22 mouse cellular contexts compared by ENCODE assay signal in genomic region chr4:130857661-130858060, GRCm38 (mm10). TPM values are rescaled to one million over a fixed set of nuclear protein-coding genes. Genes with fewer than 3 reads are reported as not detected.
DNase-seq lines count a peak whose midpoint lies in the region; TF ChIP-seq lines count a peak whose summit lies in the region.
"Had no signal": no experiment of that assay in that cellular context is flagged by ENCODE, and none has a peak within 500 bp of the region (broad histone marks: within the 10 kb centered on the region; RNA-seq: fewer than 3 reads in every experiment).

No protein-coding gene starts in this region.

- no peak overlapping the region for H3K27ac ChIP-seq in gastrocnemius, adult 2 months
- no peak overlapping the region for H3K27ac ChIP-seq in left cerebral cortex, adult 2 months
- H3K27ac ChIP-seq: embryonic facial prominence, embryonic 12.5 days; hindbrain, embryonic 13.5 days; liver, embryonic 12.5 days; neural tube, embryonic 15.5 days had no signal

- intact Hi-C loops in gastrocnemius, adult 2 months (cut with DNase I), result no loop called here
- intact Hi-C loops in left cerebral cortex, adult 2 months (cut with DNase I), result no loop called here
- intact Hi-C loops in left cerebral cortex, postnatal 25 days (cut with DNase I), result no loop called here

- no peak overlapping the region for H3K4me3 ChIP-seq in gastrocnemius, adult 2 months
- H3K4me3 ChIP-seq in left cerebral cortex, adult 2 months, result no peak overlapping the region
- H3K4me3 ChIP-seq: embryonic facial prominence, embryonic 12.5 days; hindbrain, embryonic 13.5 days; liver, embryonic 12.5 days; neural tube, embryonic 15.5 days had no signal

- no peak for DNase-seq in gastrocnemius, adult 2 months
- DNase-seq in gastrocnemius, adult 8-10 months (ENCODE audit: low spot score in 2 of 2), result no peak
- no peak for DNase-seq in left cerebral cortex, adult 2 months (ENCODE audit: extremely low spot score in 1 of 2, low spot score in 2 of 2)
- DNase-seq in left cerebral cortex, postnatal 25 days (ENCODE audit: low spot score in 2 of 2), result no peak
- peak; percentile 70 for DNase-seq in A20 (ENCODE audit: low read depth, low spot score)
- peak; percentile 7 for DNase-seq in MEL-GATA-1-ER (ENCODE audit: extremely low read depth, low read depth)
- no peak for DNase-seq in right cerebral cortex, postnatal 14 days
- DNase-seq in adrenal gland, adult 18-20 months (ENCODE audit: low spot score in 2 of 2), result no peak
- DNase-seq: adrenal gland, postnatal 10 days; cerebellum, adult 11-12 months; gastrocnemius, postnatal 10 days; heart, adult 18-20 months; heart, postnatal 10 days; kidney, adult 18-20 months; kidney, postnatal 14 days; lung, postnatal 14 days; retina, postnatal 1 day; thymus, adult 18-20 months had no signal

- TF ChIP-seq CTCF in gastrocnemius, adult 2 months (IDR thresholded peaks at IDR 0.05), result peak; percentile 53
- TF ChIP-seq CTCF in left cerebral cortex, adult 2 months (IDR thresholded peaks at IDR 0.05), result peak; percentile 37

RNA-seq across cellular contexts. Expression of gene Laptm5, which starts 55.3 kb away (rescaled TPM):
- 1 to 10 TPM; 2.5 to 5.3 TPM for total RNA-seq in gastrocnemius, adult 2 months (2021)
- total RNA-seq in gastrocnemius, adult 8-10 months (2022), result 1 to 10 TPM; 2.2 to 4.3 (median 2.6) TPM
- 10 to 100 TPM; 32.1 to 33.9 TPM for total RNA-seq in left cerebral cortex, adult 2 months (2021)
- 10 to 100 TPM; 29.6 to 36.5 TPM for total RNA-seq in left cerebral cortex, postnatal 25 days (2021)
- 10 to 100 TPM; 25.1 to 54.6 TPM for total RNA-seq in adrenal gland, adult 18-20 months (2021)

Comparison
In these comparisons a context has a peak if more than half of its experiments do, and no peak if none do; other contexts are left out.
1. DNase-seq: peak in A20 (single experiment) and MEL-GATA-1-ER (single experiment); none in gastrocnemius, adult 2 months (single experiment), gastrocnemius, adult 8-10 months (0 of 2), left cerebral cortex, adult 2 months (0 of 2), left cerebral cortex, postnatal 25 days (0 of 2), right cerebral cortex, postnatal 14 days (single experiment) and adrenal gland, adult 18-20 months (0 of 2).
2. RNA of gene Laptm5, which starts 55.3 kb away (total RNA-seq): 25.1 to 54.6 TPM in adrenal gland, adult 18-20 months, 29.6 to 36.5 TPM in left cerebral cortex, postnatal 25 days and 32.1 to 33.9 TPM in left cerebral cortex, adult 2 months; 2.5 to 5.3 TPM in gastrocnemius, adult 2 months and 2.2 to 4.3 TPM in gastrocnemius, adult 8-10 months; every median in the first group is over 4 times any median in the second.